Mouse (Mus musculus): Measurements from ENCODE around the gene Olfr776. TPM values are rescaled to one million over a fixed set of nuclear protein-coding genes. Genes with fewer than 3 reads are reported as not detected.
"Not testable (repeated sequence)": the region's sequence is repeated elsewhere in the genome, so short reads cannot be mapped to it uniquely, and the experiment has no call there.

Gene Olfr776
- polyA plus RNA-seq (2012; rRNA removed): not detected in 2 replicates

DNA sequence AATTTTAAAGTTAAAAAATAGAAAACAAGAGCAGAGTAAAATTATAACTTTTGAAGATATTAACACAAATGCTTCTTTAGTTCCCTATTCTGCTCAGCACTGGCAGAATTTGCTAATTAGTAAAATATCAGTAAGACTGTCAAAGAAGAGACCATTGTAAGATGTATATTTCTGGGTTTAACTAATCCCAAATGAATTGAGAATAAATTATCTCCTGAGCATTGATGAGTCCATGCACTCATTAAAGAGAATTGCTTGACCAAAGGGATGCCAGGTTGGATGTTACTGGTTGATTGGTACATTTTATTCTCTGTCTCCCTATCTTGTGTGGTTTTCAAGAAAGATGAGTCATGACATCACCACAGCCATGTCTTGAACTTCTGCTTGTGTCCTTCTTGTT lies at the start of gene Olfr776:
Olfr776 (plus strand) TSS at position 301 of the 400 bp plus-strand sequence.
- no peaks in the 10 kb centered on the region for H3K4me1 ChIP-seq (ENCODE audit: control insufficient read depth, insufficient read depth, insufficient read length)
- H3K36me3 ChIP-seq (ENCODE audit: control insufficient read depth, insufficient read depth, low read length): no peaks in the 10 kb centered on the region
- TF ChIP-seq POLR2A (IDR thresholded peaks at IDR 0.05; ENCODE audit: low read depth, low read length) (no peak), CTCF (IDR thresholded peaks at IDR 0.05; ENCODE audit: extremely low read depth, insufficient read depth, insufficient read length, insufficient replicate concordance) (no peak)
- H3K27me3 ChIP-seq (ENCODE audit: control insufficient read depth, insufficient read depth, low read length): no peaks in the 10 kb centered on the region
- H3K27ac ChIP-seq (ENCODE audit: insufficient read depth, low read length): no peak within 1 kb of the TSS
- DNase-seq (ENCODE audit: low read depth in 1 of 2, low spot score in 2 of 2): no peak
- H3K4me3 ChIP-seq (ENCODE audit: extremely low read depth, insufficient read depth, insufficient read length): no peak within 1 kb of the TSS

GRCm38 (mm10) chr10:129230737-129231136 lies 28.2 kb upstream of the Olfr776 start:
- no peak for DNase-seq (ENCODE audit: low read depth in 1 of 2, low spot score in 2 of 2)
- H3K4me3 ChIP-seq (ENCODE audit: extremely low read depth, insufficient read depth, insufficient read length): no peak overlapping the region
- no peaks in the 10 kb centered on the region for H3K27me3 ChIP-seq (ENCODE audit: control insufficient read depth, insufficient read depth, low read length)
- WGBS: 80% methylated on average over 1 of the region's 1 CpGs
- H3K27ac ChIP-seq (ENCODE audit: insufficient read depth, low read length): no peak overlapping the region
- H3K4me1 ChIP-seq (ENCODE audit: control insufficient read depth, insufficient read depth, insufficient read length): no peaks in the 10 kb centered on the region
- TF ChIP-seq CTCF (IDR thresholded peaks at IDR 0.05; ENCODE audit: extremely low read depth, insufficient read depth, insufficient read length, insufficient replicate concordance) (no peak), POLR2A (IDR thresholded peaks at IDR 0.05; ENCODE audit: low read depth, low read length) (no peak)
- no peaks in the 10 kb centered on the region for H3K36me3 ChIP-seq (ENCODE audit: control insufficient read depth, insufficient read depth, low read length)

DNA sequence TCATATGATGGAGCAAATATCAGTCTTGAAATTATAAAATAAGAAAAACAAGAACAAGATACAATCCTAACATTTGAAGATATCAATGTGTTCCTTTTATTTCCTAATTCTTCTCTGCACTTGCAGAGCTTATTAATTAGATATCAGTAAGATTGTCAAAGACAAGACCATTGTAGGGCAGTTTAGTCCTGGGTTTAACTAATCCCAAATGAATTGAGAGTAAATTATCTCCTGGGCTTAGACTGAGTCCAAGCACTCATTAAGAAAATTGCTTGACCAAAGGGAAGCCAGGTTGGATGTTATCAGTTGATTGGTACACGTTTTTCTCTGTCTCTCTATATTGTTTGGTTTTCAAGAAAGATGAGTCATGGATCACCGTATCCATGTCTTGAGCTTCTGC lies 23.0 kb upstream of the Olfr776 start, which contains the start of gene Olfr774:
Olfr774 (plus strand) TSS at position 301 of the 400 bp plus-strand sequence.
- no peak for DNase-seq (ENCODE audit: low read depth in 1 of 2, low spot score in 2 of 2)

DNA sequence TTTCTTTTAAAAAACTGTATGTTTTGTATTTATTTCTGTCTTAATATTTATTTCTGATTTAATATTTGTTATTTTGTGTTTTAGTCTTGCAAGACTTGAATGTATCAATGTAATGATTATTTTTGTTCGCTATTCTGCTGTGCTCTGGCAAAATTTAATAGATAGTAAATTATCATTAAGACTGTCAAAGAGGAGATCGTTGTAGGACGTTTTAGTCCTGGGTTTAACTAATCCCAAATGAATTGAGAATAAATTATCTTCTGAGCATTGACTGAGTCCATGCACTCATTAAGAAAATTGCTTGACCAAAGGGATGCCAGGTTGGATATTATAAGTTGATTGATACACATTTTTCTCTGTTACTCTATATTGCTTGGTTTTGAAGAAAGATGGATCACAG lies 10.8 kb upstream of the Olfr776 start, which contains the start of gene Olfr775:
Olfr775 (plus strand) TSS at position 301 of the 400 bp plus-strand sequence.
- WGBS: 79% methylated on average over 3 of the region's 3 CpGs
- no peak within 1 kb of the TSS for H3K27ac ChIP-seq (ENCODE audit: insufficient read depth, low read length)
- no peak within 1 kb of the TSS for H3K4me3 ChIP-seq (ENCODE audit: extremely low read depth, insufficient read depth, insufficient read length)
- TF ChIP-seq CTCF (IDR thresholded peaks at IDR 0.05; ENCODE audit: extremely low read depth, insufficient read depth, insufficient read length, insufficient replicate concordance): no peak
- no peak for TF ChIP-seq POLR2A (IDR thresholded peaks at IDR 0.05; ENCODE audit: low read depth, low read length)
- H3K27me3 ChIP-seq (ENCODE audit: control insufficient read depth, insufficient read depth, low read length): no peaks in the 10 kb centered on the region
- no peaks in the 10 kb centered on the region for H3K36me3 ChIP-seq (ENCODE audit: control insufficient read depth, insufficient read depth, low read length)
- H3K4me1 ChIP-seq (ENCODE audit: control insufficient read depth, insufficient read depth, insufficient read length): no peaks in the 10 kb centered on the region
- DNase-seq (ENCODE audit: low read depth in 1 of 2, low spot score in 2 of 2): no peak

More for the DNA sequence above, 23.0 kb upstream of the Olfr776 start, which contains the start of gene Olfr774:
- H3K36me3 ChIP-seq (ENCODE audit: control insufficient read depth, insufficient read depth, low read length): no peaks in the 10 kb centered on the region
- 76% methylated on average over 2 of the region's 2 CpGs for WGBS
- no peaks in the 10 kb centered on the region for H3K4me1 ChIP-seq (ENCODE audit: control insufficient read depth, insufficient read depth, insufficient read length)
- H3K27me3 ChIP-seq (ENCODE audit: control insufficient read depth, insufficient read depth, low read length): no peaks in the 10 kb centered on the region
- no peak within 1 kb of the TSS for H3K27ac ChIP-seq (ENCODE audit: insufficient read depth, low read length)
- H3K4me3 ChIP-seq (ENCODE audit: extremely low read depth, insufficient read depth, insufficient read length): no peak within 1 kb of the TSS
- TF ChIP-seq CTCF (IDR thresholded peaks at IDR 0.05; ENCODE audit: extremely low read depth, insufficient read depth, insufficient read length, insufficient replicate concordance): no peak
- no peak for TF ChIP-seq POLR2A (IDR thresholded peaks at IDR 0.05; ENCODE audit: low read depth, low read length)

GRCm38 (mm10) chr10:129271081-129271535 lies 12.2 kb downstream of the Olfr776 start, which contains the start of gene Olfr777:
Gene Olfr777, minus strand, starts transcription at chr10:129271485.
- Histone ChIP-seq H3K27me3 (ENCODE audit: control insufficient read depth, insufficient read depth, low read length) (no peaks in the 10 kb centered on the region), H3K4me3 (ENCODE audit: extremely low read depth, insufficient read depth, insufficient read length) (no peak within 1 kb of the TSS), H3K27ac (ENCODE audit: insufficient read depth, low read length) (no peak within 1 kb of the TSS), H3K36me3 (ENCODE audit: control insufficient read depth, insufficient read depth, low read length) (no peaks in the 10 kb centered on the region), H3K4me1 (ENCODE audit: control insufficient read depth, insufficient read depth, insufficient read length) (no peaks in the 10 kb centered on the region)
- no peak for TF ChIP-seq POLR2A (IDR thresholded peaks at IDR 0.05; ENCODE audit: low read depth, low read length)
- TF ChIP-seq CTCF (IDR thresholded peaks at IDR 0.05; ENCODE audit: extremely low read depth, insufficient read depth, insufficient read length, insufficient replicate concordance): no peak
- DNase-seq (ENCODE audit: low read depth in 1 of 2, low spot score in 2 of 2): no peak
- 88% methylated on average over 2 of the region's 2 CpGs for WGBS

- WGBS: 33% methylated on average over 1 of the region's 1 CpGs
- H3K27ac ChIP-seq (ENCODE audit: insufficient read depth, low read length); H3K27me3 ChIP-seq (ENCODE audit: control insufficient read depth, insufficient read depth, low read length); DNase-seq (ENCODE audit: low read depth in 1 of 2, low spot score in 2 of 2); H3K36me3 ChIP-seq (ENCODE audit: control insufficient read depth, insufficient read depth, low read length); H3K4me1 ChIP-seq (ENCODE audit: control insufficient read depth, insufficient read depth, insufficient read length); H3K4me3 ChIP-seq (ENCODE audit: extremely low read depth, insufficient read depth, insufficient read length): not testable (repeated sequence)
Measured at GRCm38 (mm10) chr10:129312973-129313372, 54.0 kb downstream of the Olfr776 start.

- not testable (repeated sequence) for H3K27me3 ChIP-seq (ENCODE audit: control insufficient read depth, insufficient read depth, low read length); DNase-seq (ENCODE audit: low read depth in 1 of 2, low spot score in 2 of 2); H3K4me1 ChIP-seq (ENCODE audit: control insufficient read depth, insufficient read depth, insufficient read length); H3K27ac ChIP-seq (ENCODE audit: insufficient read depth, low read length); H3K4me3 ChIP-seq (ENCODE audit: extremely low read depth, insufficient read depth, insufficient read length); H3K36me3 ChIP-seq (ENCODE audit: control insufficient read depth, insufficient read depth, low read length)
- WGBS: no CpG with 5 or more reads among the region's 1 CpGs
Measured at GRCm38 (mm10) chr10:129313521-129313920, 54.6 kb downstream of the Olfr776 start.

Other genes starting within 250 kb of the Olfr776 start
- gene Olfr763, start 248.3 kb upstream of the Olfr776 start, polyA plus RNA-seq (2012; rRNA removed): not detected in 2 replicates
- gene Olfr764-ps1, start 219.2 kb upstream of the Olfr776 start, polyA plus RNA-seq (2012; rRNA removed): not detected in 2 replicates
- not detected in 2 replicates for gene Olfr765, start 209.1 kb upstream of the Olfr776 start, polyA plus RNA-seq (2012; rRNA removed)
- gene Olfr766-ps1, start 190.2 kb upstream of the Olfr776 start, polyA plus RNA-seq (2012; rRNA removed): not detected in 2 replicates
- gene Olfr767, start 176.2 kb upstream of the Olfr776 start, polyA plus RNA-seq (2012; rRNA removed): not detected in 2 replicates
- gene Olfr768, start 159.8 kb upstream of the Olfr776 start, polyA plus RNA-seq (2012; rRNA removed): not detected in 2 replicates
- gene Olfr769, start 141.3 kb upstream of the Olfr776 start, polyA plus RNA-seq (2012; rRNA removed): not detected in 2 replicates
- not detected in 2 replicates for gene Olfr770, start 120.1 kb upstream of the Olfr776 start, polyA plus RNA-seq (2012; rRNA removed)
- not detected in 2 replicates for gene Olfr771, start 94.4 kb upstream of the Olfr776 start, polyA plus RNA-seq (2012; rRNA removed)
- not detected in 2 replicates for gene Olfr772, start 81.2 kb upstream of the Olfr776 start, polyA plus RNA-seq (2012; rRNA removed)
- gene Olfr773, start 71.7 kb upstream of the Olfr776 start, polyA plus RNA-seq (2012; rRNA removed): not detected in 2 replicates
- gene Olfr774, start 22.9 kb upstream of the Olfr776 start, polyA plus RNA-seq (2012; rRNA removed): not detected in 2 replicates
- not detected in 2 replicates for gene Olfr775, start 10.7 kb upstream of the Olfr776 start, polyA plus RNA-seq (2012; rRNA removed)
- not detected in 2 replicates for gene Olfr777, start 12.4 kb downstream of the Olfr776 start, polyA plus RNA-seq (2012; rRNA removed)
- gene Olfr780, start 59.0 kb downstream of the Olfr776 start, polyA plus RNA-seq (2012; rRNA removed): not detected in 2 replicates
- gene Olfr781, start 69.7 kb downstream of the Olfr776 start, polyA plus RNA-seq (2012; rRNA removed): not detected in 2 replicates
- gene Olfr782, start 89.7 kb downstream of the Olfr776 start, polyA plus RNA-seq (2012; rRNA removed): not detected in 2 replicates
- gene Olfr784, start 125.0 kb downstream of the Olfr776 start, polyA plus RNA-seq (2012; rRNA removed): not detected in 2 replicates
- not detected in 2 replicates for gene Olfr785, start 146.3 kb downstream of the Olfr776 start, polyA plus RNA-seq (2012; rRNA removed)
- gene Olfr786, start 168.2 kb downstream of the Olfr776 start, polyA plus RNA-seq (2012; rRNA removed): not detected in 2 replicates
- not detected in 2 replicates for gene Olfr787, start 202.7 kb downstream of the Olfr776 start, polyA plus RNA-seq (2012; rRNA removed)
- gene Olfr788, start 211.9 kb downstream of the Olfr776 start, polyA plus RNA-seq (2012; rRNA removed): not detected in 2 replicates
- gene Olfr789, start 225.6 kb downstream of the Olfr776 start, polyA plus RNA-seq (2012; rRNA removed): not detected in 2 replicates
- not detected in 2 replicates for gene Olfr790, start 239.4 kb downstream of the Olfr776 start, polyA plus RNA-seq (2012; rRNA removed)